Mouse (Mus musculus): ENCODE measurements around the gene Park7.

GRCm38 (mm10) chr4:150855346-150855745 lies 58.9 kb downstream of the Park7 start:
- no peak for TF ChIP-seq POLR2A (IDR thresholded peaks at IDR 0.05; ENCODE audit: extremely low read depth, insufficient read depth, low read length)
- no peak for TF ChIP-seq CTCF (IDR thresholded peaks at IDR 0.05; ENCODE audit: extremely low read depth, insufficient read depth, low read length)

All from cortical plate, adult 2 months (tissue).